Mouse (Mus musculus) heart, adult 2 months (tissue): ENCODE measurements around the gene Med16.

Experiments used
- CTCF ChIP-seq: fragments of 200-600 bp; IDR thresholded peaks from 2 replicates; pipeline ENCODE4 v1.8.1; 2022; ENCODE audit warnings: antibody characterized with exemption, mild to moderate bottlenecking, moderate library complexity
- POLR2A ChIP-seq: fragments of 200-500 bp; IDR thresholded peaks from 2 replicates; pipeline ENCODE4 v1.6.1; 2011; ENCODE audit warnings: mild to moderate bottlenecking, low read depth, low read length, control low read depth; ENCODE audit not compliant: insufficient read depth

DNA sequence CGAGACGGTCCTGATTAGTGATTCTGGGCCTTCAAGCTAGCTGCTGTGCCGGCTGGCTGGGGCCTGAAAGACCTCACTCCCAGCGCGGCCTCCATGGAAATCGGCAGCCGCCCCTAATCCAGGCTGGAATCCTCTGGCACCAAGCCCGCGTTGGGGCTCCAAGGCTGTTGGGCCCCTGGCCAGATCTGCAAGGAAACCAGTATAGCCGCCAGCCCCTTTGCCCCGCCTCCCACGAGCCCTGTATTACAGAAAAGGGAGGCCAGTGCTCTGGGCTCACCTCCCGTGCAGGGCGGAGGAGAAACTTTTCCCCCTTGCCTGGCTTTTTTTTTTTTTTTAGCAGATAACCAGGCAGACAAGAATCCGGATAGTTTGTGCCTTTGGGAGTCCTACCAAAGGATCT, 55.3 kb downstream of the Med16 start:
- no peak for TF ChIP-seq CTCF
- TF ChIP-seq POLR2A = peak; percentile 19; the same call in 1 of the 2 replicates
